ENCODE assay signal across 19 mouse cellular contexts in the genomic region with DNA sequence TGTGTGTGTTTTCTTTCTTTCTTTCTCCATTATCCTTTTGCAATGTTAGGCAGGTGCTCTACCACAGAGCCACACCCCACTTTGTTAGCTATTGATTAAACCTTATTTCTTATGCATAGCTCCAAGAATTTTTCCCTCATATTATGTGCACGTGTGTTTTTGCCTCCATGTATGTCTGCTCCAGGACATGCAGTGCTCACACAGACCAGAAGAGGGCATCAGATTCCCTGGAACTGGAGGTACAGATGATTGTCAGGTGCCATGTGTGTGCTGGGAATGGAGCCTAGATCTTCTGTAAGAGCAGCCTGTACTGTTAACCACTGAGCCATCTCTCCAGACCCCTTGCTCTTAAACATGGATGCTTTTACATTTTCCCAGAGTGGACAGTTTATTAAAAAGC.
DNase-seq lines count a peak whose midpoint lies in the region; ATAC-seq and TF ChIP-seq lines count a peak whose summit lies in the region.
"Had no signal": no experiment of that assay in that cellular context is flagged by ENCODE, and none has a peak within 500 bp of the region (broad histone marks: within the 10 kb centered on the region; RNA-seq: fewer than 3 reads in every experiment).

No protein-coding gene starts in this region.

- no peak for ATAC-seq in hindbrain, postnatal 0 days
- no peak for ATAC-seq in hindbrain, embryonic 13.5 days (ENCODE audit: low FRiP score)
- no peak for ATAC-seq in lung, embryonic 14.5 days (ENCODE audit: insufficient read depth)
- ATAC-seq: forebrain, embryonic 13.5 days; inflammation-experienced regulatory T-cells, adult 6 months had no signal

- no peaks in the 10 kb centered on the region for H3K27me3 ChIP-seq in hindbrain, postnatal 0 days (ENCODE audit: insufficient read depth, low read length)
- H3K27me3 ChIP-seq in hindbrain, embryonic 13.5 days = no peaks in the 10 kb centered on the region
- H3K27me3 ChIP-seq in lung, embryonic 14.5 days (ENCODE audit: insufficient read depth, low read length) = no peaks in the 10 kb centered on the region
- H3K27me3 ChIP-seq: CH12.LX; forebrain, embryonic 13.5 days; neural tube, embryonic 12.5 days had no signal

- H3K4me2 ChIP-seq in hindbrain, postnatal 0 days (ENCODE audit: low read depth, low read length) = no peak overlapping the region
- H3K4me2 ChIP-seq in hindbrain, embryonic 13.5 days = no peak overlapping the region
- no peak overlapping the region for H3K4me2 ChIP-seq in lung, embryonic 14.5 days
- H3K4me2 ChIP-seq: forebrain, embryonic 13.5 days; midbrain, embryonic 11.5 days; neural tube, embryonic 12.5 days had no signal

- H3K4me1 ChIP-seq in hindbrain, postnatal 0 days (ENCODE audit: insufficient read depth, low read length) = no peaks in the 10 kb centered on the region
- H3K4me1 ChIP-seq in hindbrain, embryonic 13.5 days (replicated peaks) = peaks cover 18% of the 10 kb centered on the region
- no peaks in the 10 kb centered on the region for H3K4me1 ChIP-seq in lung, embryonic 14.5 days (ENCODE audit: insufficient read depth)

- no peaks in the 10 kb centered on the region for H3K9me3 ChIP-seq in hindbrain, postnatal 0 days (ENCODE audit: low read length)
- no peaks in the 10 kb centered on the region for H3K9me3 ChIP-seq in hindbrain, embryonic 13.5 days
- no peaks in the 10 kb centered on the region for H3K9me3 ChIP-seq in lung, embryonic 14.5 days (ENCODE audit: low read depth, low read length)
- H3K9me3 ChIP-seq: forebrain, embryonic 13.5 days; neural tube, embryonic 12.5 days had no signal

- DNase-seq in hindbrain, postnatal 0 days (ENCODE audit: low spot score) = no peak
- no peak for DNase-seq in lung, embryonic 14.5 days
- DNase-seq in lung, postnatal 14 days = no peak
- peak; percentile 23 for DNase-seq in ES-CJ7 (ENCODE audit: low read depth, low spot score)
- no peak for DNase-seq in brain, embryonic 14.5 days (ENCODE audit: low read depth)
- DNase-seq in left cerebral cortex, adult 8-10 months (ENCODE audit: low spot score in 2 of 2) = no peak
- DNase-seq: cerebellum, adult 8-10 months; gastrocnemius, postnatal 25 days; layer of hippocampus, postnatal 36 days; left cerebral cortex, postnatal 4 days; lung, adult 18-20 months; right cerebral cortex, adult 18-20 months had no signal

- no peak overlapping the region for H3K27ac ChIP-seq in hindbrain, postnatal 0 days
- H3K27ac ChIP-seq in hindbrain, embryonic 13.5 days = no peak overlapping the region
- no peak overlapping the region for H3K27ac ChIP-seq in lung, embryonic 14.5 days (ENCODE audit: low read depth)
- H3K27ac ChIP-seq: forebrain, embryonic 13.5 days; macrophage; neural tube, embryonic 12.5 days had no signal

- no peak for TF ChIP-seq POLR2A in brain, embryonic 14.5 days (IDR thresholded peaks at IDR 0.05; ENCODE audit: borderline replicate concordance, extremely low read depth, insufficient read depth, insufficient read length, poor library complexity, severe bottlenecking)

- TF ChIP-seq CTCF in hindbrain, postnatal 0 days (IDR thresholded peaks at IDR 0.05; ENCODE audit: low read depth) = peak; percentile 38; the same call in 1 of the 2 replicates
- peak; percentile 31; the same call in 1 of the 2 replicates for TF ChIP-seq CTCF in lung, embryonic 14.5 days (IDR thresholded peaks at IDR 0.05; ENCODE audit: low read depth)
- peak; percentile 27; the same call in 1 of the 2 replicates for TF ChIP-seq CTCF in brain, embryonic 14.5 days (IDR thresholded peaks at IDR 0.05; ENCODE audit: borderline replicate concordance, extremely low read depth, insufficient read depth, insufficient read length)

- no peak overlapping the region for H3K9ac ChIP-seq in hindbrain, postnatal 0 days (replicated peaks; ENCODE audit: low read length)
- no peak overlapping the region for H3K9ac ChIP-seq in hindbrain, embryonic 13.5 days
- no peak overlapping the region for H3K9ac ChIP-seq in lung, embryonic 14.5 days
- H3K9ac ChIP-seq: forebrain, embryonic 13.5 days; neural tube, embryonic 12.5 days had no signal

- H3K4me3 ChIP-seq in hindbrain, postnatal 0 days (ENCODE audit: low read length) = no peak overlapping the region
- H3K4me3 ChIP-seq in hindbrain, embryonic 13.5 days = no peak overlapping the region
- H3K4me3 ChIP-seq in lung, embryonic 14.5 days (ENCODE audit: low read depth, low read length) = no peak overlapping the region
- H3K4me3 ChIP-seq: forebrain, embryonic 13.5 days; neural tube, embryonic 12.5 days had no signal

- H3K36me3 ChIP-seq in hindbrain, postnatal 0 days (ENCODE audit: insufficient read depth, low read length) = no peaks in the 10 kb centered on the region
- no peaks in the 10 kb centered on the region for H3K36me3 ChIP-seq in hindbrain, embryonic 13.5 days
- no peaks in the 10 kb centered on the region for H3K36me3 ChIP-seq in lung, embryonic 14.5 days (ENCODE audit: insufficient read depth)
- H3K36me3 ChIP-seq: neural tube, embryonic 12.5 days had no signal

- 85% methylated on average over 1 of the region's 1 CpGs for WGBS in hindbrain, postnatal 0 days
- 61% methylated on average over 1 of the region's 1 CpGs for WGBS in hindbrain, embryonic 13.5 days
- 61% methylated on average over 1 of the region's 1 CpGs for WGBS in lung, embryonic 14.5 days
